Mouse (Mus musculus) gonadal fat pad, adult 2 months (tissue): ENCODE measurements around the gene Shprh. TPM values are rescaled to one million over a fixed set of nuclear protein-coding genes. Genes with fewer than 3 reads are reported as not detected.
A peak's percentile ranks its signal among the peaks of the same experiment; 100 is the strongest.
"Not testable (repeated sequence)": the region's sequence is repeated elsewhere in the genome, so short reads cannot be mapped to it uniquely, and the experiment has no call there.

Experiments
- DNase-seq: peaks from one replicate; pipeline ENCODE4 v3.0.0-alpha.2; 2012; ENCODE audit warnings: low read depth
- polyA plus RNA-seq: library from polyadenylated mRNA; depleted of rRNA; stranded (reverse); fragments of >200 nt; gene quantifications from 2 replicates; pipeline ENCODE4 v1.2.3, GENCODE M21; 2012; rRNA removed

Gene Shprh
- polyA plus RNA-seq, result 3.5 and 4.7 TPM in 2 replicates

DNA sequence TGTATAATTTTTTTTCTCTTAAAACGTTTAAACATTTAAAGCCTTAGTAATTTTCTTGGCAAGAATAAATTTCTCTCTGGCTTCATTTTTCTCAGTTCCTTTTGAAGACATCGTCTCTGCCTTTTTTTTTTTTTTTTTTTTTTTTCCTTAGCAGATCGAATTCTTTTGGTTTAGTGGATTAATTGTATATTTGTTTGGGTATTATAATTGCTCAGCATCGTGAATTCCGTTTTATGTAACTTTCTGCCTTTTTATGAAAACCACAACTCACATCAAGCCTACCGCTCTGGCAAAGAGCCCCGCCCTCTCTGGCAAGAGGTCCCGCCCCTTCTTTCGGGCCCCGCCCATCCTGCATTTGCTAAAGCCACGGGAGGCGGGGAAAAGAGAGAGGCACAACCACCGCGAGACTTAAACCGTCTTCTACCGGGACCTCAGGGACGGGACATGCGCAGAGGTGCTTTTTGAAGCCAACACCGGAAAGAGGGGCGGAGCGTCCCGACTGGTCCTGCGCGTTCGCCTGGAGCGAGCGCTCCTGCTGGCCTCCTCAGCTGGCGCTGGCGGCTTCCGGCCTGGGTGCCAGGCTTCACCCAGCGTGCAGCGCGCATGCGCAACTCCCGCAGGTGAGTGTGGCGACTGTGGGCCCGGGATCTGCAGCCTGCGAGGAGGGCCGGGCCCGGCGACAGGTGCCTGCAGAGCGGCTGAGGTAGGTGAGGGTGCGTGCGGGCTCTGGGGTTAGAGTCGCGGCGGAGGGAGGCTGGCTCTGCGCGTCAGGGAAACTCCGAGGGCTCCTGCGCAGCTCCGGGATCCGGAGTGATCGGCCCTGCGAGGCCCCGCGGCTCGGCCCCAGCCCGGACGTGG is at the start of gene Shprh:
TSS of gene Shprh (plus strand) at position 544 of the 858 bp plus-strand sequence.
- peak; percentile 84 for DNase-seq

DNA sequence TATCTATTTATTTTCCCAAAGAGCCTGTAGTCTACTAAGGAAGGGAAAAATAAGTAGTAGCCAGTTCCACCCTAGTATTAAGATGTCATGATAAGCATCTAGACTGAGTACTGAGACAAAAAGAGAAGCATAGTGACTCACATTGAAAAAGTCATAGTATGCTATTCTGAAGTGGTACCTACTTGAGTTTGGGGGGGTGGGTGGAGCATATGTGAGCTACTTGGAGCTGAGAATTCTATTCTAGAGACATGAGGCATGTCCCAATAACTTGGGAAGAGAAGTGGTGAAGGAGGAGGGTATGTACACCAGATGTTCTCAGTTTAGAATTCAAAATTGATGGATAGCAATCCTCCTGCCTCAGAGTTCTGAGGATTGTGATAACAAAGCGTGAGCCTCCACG is 27.4 kb upstream of the Shprh start:
- DNase-seq, result no peak

DNA sequence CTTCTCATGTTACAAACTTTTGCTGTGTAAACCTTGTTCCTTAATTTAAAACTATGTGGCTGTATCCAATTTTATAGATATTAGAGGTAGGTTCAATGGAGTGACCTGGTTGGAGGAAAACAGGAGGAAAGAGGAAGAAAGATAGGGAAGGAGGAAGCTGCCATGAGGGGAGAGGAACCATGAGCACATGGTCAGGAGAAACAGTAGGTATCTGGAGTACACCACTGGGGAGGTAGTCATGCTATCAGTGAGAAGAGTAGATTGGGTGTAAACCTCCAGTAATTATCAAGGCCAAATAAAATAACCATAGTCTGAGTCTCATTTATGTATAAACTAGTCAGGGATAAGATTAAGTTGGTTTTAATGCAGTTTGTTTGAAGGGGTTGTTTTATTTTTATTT is 3.6 kb upstream of the Shprh start:
- no peak for DNase-seq

DNA sequence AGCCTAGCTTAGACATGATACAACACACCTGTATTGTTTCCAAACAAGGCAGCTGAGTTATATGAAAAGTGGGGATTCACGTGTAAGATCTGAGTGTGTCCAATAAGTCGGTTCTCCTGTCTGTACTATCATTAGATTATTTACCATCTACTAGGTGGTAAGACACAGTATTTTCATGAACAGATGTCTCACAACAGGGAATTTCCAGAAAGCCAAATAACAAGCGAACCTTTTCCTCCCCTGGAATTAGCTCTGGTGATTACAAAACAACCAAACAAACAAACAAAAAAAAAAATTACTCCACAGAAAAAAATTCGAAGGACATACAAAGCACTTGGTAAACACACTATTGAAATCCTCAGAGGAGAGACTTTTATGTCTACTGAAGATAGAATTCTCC is 781 bp upstream of the Shprh start:
- no peak for DNase-seq

DNA sequence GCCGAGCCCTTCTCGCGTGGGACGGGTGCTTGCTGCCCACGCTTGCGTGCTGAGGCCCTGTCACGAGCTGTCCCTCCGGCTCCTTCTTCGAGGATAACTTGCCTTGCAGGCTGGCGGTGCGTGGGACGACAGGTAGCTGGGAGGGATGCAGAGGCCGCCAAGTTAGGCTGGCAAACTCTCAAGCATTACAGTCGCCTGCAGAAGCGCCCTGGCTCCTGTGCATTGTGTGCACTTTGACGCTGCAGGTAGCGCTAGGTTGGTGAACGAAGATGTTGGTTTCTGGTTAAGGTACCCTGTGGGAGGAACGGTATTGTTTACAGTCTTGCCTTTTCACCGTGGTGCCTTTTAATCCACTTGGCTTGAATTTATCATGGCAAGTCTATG is 507 bp downstream of the Shprh start:
- DNase-seq, result peak; percentile 33

DNA sequence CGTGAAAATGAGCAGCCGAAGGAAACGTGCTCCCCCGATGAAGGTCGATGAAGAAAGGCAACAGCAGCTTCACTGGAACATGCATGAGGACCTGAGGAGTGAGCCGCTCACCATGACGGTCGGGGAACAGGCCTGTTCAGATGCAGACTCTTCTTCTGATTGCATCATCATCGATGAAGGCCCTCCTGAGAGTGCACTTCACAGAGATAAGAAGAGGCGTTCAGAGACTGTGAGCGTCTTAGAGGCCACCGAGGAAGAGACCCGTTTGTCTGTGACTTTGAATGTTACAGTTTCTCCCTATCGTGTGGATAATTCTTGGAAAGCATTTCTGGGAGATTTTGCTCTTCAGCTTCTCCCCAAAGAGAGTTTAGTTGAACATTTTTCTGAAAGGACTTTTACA is 2.4 kb downstream of the Shprh start:
- no peak for DNase-seq

DNA sequence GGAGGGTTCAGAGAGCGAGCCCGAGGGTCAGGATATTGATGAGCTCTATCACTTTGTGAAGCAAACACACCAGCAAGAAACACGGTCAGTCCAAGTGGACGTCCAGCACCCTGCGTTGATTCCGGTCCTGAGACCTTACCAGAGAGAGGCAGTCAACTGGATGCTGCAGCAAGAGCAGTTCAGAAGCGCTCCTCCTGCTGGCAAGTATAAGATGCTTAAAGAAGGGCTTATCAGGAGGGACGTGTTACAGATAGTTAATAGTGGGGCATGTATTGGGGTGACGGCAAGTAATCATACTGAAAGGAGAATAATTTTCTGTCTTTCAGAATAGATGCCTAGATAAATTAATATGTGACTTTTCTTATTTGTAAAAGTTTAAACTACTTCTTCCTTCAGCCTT is 7.8 kb downstream of the Shprh start:
- no peak for DNase-seq

DNA sequence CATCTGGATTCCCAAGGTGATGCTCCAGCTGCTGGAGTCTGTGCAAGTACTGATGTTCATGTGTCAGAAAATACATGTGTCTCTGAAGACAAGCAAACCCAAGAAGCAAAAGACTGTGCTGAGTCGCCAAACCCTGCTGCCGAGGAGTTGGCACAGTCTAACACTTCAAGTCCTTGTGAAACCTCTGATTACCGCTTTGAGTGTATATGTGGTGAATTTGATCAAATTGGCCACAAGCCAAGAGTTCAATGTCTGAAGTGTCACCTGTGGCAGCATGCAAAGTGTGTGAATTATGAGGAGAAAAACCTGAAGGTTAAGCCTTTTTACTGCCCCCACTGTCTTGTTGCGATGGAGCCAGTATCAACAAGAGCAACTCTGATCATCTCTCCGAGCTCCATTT is 15.3 kb downstream of the Shprh start:
- no peak for DNase-seq

DNA sequence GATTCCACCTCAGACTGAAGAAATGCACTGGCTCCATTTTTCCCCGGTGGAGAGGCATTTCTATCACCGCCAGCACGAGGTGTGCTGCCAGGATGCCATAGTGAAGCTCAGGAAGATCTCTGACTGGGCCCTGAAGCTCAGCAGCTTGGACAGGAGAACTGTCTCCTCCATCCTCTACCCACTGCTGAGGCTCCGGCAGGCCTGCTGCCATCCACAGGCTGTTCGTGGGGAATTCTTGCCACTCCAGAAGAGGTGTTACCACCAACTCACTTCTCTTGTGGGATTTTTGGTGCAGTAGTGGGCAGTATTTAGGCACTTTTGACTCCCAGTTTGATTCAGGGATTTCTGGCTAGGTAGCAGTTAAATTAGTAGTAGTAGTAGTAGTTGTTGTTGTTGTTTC is 21.0 kb downstream of the Shprh start:
- no peak for DNase-seq

DNA sequence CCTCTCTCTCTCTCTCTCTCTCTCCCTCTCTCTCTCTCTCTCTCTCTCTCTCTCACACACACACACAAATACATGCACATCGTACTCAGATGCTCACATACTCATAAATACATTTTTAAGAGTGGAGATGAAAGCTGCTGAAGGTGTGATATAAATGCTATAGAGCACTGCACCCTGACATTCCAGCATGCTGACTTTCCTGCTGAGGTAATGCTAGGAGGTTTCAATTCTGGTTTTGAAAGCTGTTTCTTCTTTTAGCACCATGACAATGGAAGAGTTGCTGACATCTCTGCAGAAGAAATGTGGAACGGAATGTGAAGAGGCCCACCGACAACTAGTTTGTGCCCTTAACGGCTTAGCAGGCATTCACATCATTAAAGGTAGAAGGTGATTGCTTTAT is 22.4 kb downstream of the Shprh start:
- DNase-seq, result no peak

DNA sequence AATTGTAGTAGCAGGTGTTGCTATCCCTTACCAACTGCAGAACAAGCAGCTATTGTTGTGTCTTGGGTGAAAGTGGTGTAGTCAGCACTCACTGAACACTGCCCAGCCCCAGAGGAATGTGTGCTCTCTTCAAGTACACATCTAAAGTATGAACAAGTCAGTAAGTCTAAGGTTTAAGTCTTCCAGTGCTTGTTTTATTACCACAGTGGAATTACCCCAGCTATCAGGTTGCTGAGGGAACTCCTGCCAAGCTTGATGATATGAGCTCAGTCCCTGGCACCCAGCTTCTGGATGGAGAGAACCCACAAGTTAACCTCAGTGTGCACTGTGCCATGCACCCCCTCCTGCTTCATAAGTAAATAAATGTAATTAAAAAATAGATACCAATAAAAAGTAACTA is 23.3 kb downstream of the Shprh start:
- no peak for DNase-seq

DNA sequence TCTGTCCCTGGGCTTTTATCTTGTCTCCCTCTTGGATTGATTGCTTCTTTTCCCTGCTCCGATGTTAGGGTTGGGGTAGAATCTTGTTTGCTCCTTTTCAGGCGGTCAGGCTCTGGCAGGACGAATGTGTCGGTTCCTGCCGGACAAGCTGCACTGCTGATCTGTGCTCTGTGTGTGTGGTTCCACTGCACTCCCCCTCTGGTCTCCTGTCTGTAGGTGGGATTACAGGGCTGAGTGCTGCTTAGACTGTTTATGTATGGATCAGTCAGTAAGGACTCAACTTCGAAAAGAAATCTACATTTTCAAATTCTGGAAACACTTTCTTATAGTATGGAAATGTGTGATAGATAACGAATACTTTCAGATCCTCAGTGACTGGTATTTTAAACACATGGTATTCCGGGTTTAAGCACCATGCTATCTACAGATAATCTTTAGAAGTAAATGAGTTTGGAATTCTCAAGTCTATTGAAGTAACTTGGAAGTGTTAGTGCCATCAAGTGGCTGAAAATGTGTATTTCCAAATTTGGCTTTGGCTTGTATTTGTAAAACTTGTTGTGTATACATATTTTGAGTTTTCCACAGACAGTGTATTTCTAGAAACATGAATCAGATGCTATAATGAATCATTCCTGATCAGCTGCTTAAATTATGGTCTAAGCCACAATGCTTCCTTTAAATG is 26.7 kb downstream of the Shprh start:
- DNase-seq, result no peak

DNA sequence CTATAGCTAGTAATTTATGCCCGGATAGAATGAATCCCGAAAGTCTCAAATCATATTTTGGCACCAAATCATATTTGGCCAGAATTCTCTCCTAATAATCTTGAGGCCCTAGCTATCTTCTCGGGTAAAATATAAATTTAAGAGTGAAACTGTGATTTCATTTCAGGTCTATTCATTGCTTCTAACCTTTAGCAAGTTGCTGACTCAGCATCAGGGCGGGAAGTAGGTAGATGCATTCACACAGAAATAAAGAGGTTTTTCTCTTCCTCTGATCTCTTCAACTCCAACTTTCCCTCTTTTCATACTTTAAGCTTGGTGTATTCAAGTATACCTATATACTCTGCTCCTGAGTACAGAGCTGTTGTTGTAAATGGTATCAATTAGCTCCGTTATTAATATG is 30.9 kb downstream of the Shprh start:
- no peak for DNase-seq

DNA sequence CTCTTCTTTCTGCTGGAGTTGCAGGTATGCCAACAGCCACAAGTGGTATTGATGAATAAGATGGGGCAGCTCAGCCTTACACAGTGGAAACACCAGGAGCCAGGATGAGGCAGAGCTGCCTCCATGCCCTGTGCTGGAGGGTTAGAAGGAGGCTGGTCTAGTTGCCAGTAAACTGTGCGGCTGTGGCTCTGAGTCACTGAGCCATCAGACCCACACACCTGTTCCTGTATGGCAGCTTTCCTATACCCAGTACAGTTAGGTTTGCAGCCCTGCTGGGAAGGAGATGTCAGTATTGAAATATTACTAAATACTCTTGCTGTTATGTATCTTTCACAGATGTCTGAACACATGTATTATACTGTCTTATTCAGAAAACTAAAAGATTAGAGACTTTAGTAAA is 48.1 kb downstream of the Shprh start:
- DNase-seq, result no peak

DNA sequence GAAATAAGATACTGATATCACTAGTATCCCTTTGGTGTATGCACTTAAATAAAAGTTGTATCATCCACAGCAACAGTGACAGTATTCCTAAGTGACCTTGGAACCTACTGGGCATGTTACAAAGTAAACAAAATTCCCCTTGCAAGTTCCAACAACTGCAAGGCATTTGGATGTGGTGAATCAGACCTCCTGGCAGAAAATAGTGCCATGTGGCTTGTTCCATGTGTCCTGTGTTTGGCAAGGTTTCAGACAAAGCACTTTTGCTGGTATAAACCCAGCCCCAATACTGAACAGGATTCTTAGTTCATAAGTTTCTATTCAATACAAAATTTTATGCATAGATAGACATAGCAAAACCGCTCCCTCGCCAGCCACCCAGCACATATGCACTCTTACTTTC is 49.1 kb downstream of the Shprh start:
- DNase-seq, result peak; percentile 30

DNA sequence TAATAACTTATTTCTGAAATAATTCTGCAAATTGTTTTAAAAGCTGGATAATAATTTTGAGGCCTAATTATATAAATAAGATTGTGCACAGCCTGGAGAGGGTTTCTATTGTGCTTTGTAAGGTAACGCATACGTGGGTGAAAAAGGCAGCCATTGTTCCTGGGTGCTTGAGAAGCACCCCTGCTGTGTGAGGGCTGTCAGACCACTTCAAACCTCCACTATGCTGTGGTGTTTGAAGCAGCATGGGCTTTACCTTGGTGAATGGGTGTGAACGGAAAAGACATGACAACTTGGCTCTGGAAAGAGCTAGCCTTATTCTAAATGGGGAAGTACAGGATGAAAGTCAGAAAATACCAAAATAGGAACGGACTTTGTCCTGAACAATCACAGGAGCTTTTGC is 50.8 kb downstream of the Shprh start:
- no peak for DNase-seq

DNA sequence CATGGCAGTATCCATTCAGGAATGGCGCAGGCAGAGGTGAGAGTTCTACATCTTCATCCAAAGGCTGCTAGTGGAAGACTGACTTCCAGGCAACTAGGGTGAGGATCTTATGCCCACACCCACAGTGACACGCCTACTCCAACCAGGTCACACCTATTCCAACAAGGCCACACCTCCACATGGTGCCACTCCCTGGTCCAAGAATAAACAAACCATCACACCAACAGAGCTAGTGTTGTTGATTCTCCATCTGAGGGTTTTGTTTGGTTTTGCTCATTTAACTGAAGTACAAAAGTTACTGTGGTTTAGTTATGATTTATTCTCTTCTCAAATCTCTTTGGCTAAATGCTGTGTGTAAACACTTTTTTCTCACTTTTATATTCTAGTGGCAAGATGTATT is 56.7 kb downstream of the Shprh start:
- DNase-seq, result not testable (repeated sequence)

DNA sequence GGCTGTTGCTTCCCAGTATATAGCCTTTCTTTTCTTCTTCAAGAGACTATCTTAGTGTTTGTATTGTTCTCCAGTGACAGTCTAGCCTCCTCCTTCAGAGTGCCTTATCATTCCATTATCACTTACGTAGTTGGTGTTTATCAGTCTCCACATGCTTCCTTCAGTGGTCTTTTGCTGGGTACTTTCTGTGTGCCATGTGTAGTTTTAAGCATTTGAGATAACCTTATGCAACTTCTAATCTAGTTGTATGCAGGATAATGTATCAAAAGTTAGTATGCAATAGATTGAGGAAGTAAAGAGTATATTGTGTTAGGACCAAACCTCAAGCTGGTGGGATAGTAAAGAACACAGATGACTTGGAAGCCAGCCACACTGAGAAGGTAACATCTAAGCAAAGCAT is 59.4 kb downstream of the Shprh start:
- no peak for DNase-seq

DNA sequence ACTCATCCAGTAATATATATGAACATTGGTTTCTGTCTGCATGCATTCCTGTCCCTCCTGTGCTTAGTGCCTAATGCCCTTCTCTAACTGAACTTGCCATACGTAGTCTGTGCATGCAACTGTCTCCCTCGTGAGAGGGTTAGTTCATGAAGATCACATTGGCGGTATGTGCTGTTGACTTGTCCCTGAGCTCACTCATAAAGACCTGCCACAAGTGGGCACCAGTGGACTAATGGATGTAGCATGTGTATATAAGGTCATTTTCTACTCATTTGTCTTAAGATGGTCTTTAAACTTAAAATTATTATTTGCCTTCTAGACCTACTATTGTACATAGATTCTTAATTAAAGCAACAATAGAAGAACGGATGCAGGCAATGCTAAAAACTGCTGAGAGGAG is 62.8 kb downstream of the Shprh start:
- DNase-seq, result no peak

DNA sequence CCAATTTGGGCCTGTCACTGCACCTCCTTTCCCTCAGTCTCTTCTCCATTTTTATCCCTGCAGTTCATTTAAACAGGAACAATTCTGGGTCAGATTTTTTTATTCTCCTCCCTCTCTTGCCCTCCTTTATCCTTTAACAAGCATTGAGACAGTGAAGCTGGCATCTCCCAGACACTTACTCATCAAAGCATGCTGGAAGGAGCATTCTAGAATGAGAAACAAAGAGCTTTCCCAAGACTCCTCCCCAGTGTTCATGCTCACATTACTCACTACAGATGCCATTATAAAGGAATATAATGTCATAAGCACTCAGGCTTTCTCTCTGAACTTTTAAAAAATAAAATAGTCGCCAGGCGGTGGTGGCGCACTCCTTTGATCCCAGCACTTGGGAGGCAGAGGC is 77.2 kb downstream of the Shprh start:
- no peak for DNase-seq

DNA sequence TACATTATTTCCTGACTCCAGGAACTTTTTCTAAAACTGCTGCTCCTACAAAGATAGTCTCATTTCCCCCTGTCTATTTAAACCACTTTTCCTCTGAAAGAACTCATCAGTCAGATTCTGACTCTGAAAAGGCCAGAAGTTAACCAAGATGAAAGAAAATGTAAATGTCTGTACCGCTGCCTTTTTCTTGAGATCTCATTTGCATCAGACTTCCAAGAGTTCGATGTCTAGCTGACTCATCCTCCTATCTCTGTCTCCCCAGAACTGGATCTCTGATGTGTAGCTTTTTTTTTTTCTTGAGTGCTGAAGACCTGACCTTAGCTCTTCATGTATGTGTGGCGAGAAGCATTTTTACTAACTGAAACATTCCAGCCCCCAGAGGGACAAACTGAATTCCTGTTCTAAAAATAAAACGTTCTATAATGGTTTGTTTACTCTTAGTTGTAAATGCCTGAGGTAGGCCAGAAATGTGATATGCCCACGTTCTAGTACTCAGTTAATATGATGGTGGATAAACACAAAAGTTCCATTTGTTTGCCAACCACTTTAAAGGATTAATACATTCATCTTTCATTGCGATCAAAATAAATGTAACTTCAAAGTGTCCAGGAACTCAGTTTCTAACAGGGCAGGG is 80.4 kb downstream of the Shprh start:
- no peak for DNase-seq

DNA sequence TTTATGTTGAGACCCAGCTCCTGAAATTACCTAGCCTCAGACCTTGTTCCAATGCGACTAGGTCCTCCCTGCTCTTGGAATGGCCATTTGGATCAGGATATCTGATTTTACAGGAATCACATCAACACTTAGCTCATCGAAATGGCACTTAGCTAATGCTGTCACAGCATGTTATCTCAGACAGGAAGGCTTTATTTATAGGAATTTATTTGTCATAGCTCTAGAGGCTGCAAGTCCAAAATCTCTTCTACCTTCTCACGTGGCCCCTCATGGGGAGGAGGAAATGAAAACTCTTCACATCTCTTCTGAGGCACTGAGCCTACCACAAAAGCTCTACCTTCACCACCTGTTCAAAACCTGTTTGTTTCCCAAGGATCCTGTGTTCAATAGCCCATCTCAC is 84.0 kb downstream of the Shprh start:
- DNase-seq, result no peak

DNA sequence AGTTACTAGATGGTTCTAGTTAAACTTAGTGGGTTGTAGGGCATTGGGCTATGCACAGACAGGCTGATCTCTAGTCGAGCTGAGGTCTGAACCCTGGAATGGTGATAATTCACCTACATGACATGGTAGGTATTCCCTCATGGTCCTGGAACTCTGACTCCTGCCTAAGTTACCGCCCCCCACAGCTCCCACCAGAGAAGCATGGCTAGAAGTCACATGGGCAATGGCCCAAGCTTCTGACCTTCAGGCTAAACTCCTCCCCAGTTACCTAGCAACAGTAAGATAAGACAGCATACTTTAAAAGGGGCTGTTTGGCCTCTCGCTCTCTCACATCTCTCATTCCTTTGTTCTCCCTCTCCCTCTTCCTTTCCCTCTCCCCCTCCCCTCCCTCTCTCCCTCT is 93.8 kb downstream of the Shprh start:
- DNase-seq, result not testable (repeated sequence)
